Mouse (Mus musculus) activated CD4-positive, CD25-positive, alpha-beta regulatory T cell, adult 4 months (primary cell): ENCODE data around the gene Gm20388. TPM values are rescaled to one million over a fixed set of nuclear protein-coding genes. Genes with fewer than 3 reads are reported as not detected.

Experiments
- ATAC-seq: one replicate; pipeline ENCODE4 v1.8.0; 2017
- polyA plus RNA-seq, 2 experiments: library from polyadenylated mRNA; unstranded; fragments of 100-300 nt; shearing (Covaris generic); gene quantifications; one replicate each; pipeline ENCODE4 v1.2.1; 2017

The Gm20388 gene
- polyA plus RNA-seq, 2 experiments from 2014 or later = 9.9 to 12.3 TPM

DNA sequence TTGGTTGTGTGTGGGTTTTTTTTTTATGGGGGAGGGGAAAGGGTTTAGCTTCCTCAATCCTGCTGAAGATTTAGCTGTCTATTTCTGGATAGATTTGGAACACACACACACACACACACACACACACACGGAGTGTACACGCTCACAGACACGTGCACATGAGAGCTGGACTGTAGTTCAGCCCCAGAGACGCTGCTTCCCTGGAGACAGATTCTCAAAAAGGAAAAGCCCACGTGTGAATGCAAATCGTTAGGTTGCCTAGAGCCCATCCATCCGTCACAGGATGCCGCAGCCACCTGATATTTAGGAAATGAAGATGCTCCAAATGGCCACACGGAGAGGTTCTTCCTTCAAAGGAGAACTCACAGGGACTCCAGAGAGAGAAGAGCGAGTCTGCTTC lies 3969.6 kb downstream of the Gm20388 start:
- no peak for ATAC-seq

DNA sequence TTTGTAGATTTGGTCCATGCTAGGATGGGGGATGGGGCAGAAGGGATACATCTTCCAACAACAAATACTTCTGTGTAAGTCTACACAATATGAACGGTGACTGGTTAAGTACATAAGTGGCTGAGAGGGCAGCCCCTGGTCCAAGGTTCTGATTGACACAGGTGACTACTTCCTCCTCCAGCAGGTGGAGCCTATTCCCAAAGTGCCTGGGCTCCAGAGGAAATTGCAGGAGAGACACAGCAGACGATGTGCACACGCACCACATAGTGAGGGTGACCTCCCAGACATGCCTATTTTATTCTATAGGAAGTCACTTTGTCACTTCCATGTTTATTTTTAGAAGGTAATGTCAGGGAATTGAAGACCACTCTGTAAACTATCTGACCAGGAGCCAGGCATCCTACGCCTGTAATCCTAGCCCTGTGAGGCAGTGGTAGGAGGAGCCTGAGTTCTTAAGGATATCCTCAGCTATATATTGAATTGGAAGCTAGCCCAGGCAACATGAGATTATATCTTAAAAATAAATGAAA lies 3970.2 kb downstream of the Gm20388 start:
- no peak for ATAC-seq

DNA sequence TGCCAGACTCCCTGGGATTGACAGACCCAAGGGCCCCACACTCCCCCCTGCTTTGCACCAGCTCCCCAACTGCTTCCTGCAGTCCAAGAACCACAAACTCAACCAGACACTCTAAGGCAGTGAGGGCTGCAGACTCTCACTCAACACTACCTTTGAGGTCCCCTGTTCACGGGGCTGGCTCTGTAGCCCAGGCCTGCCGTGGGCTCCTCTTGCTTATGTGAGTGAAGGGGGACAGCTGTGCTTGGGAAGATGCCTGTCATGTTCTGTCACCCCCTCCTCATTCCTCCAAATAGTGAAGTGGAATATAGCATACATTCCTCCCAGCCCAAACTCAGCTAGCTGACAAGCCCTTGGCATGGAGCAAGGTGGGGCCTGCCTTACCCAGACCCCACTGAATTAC lies 3971.8 kb downstream of the Gm20388 start:
- no peak for ATAC-seq

DNA sequence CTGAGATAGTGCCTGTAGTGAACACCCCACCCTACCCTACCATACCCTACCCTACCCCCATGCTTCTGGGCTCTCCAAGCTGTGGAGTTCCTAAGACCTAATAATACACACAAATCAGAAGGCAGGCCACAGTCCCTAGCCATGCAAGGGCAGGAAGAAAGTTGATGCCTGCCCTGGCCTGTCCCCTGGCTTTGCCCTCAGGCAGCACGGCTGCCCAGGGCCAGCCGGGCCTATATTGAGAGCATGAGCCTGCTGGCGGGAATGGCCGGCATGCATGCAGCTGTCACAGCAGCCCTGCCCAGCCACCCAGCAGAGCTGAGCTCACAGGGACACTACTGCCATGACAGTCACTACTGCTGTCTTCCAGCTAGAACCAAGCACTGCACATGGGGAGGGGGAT lies 3972.5 kb downstream of the Gm20388 start:
- no peak for ATAC-seq

DNA sequence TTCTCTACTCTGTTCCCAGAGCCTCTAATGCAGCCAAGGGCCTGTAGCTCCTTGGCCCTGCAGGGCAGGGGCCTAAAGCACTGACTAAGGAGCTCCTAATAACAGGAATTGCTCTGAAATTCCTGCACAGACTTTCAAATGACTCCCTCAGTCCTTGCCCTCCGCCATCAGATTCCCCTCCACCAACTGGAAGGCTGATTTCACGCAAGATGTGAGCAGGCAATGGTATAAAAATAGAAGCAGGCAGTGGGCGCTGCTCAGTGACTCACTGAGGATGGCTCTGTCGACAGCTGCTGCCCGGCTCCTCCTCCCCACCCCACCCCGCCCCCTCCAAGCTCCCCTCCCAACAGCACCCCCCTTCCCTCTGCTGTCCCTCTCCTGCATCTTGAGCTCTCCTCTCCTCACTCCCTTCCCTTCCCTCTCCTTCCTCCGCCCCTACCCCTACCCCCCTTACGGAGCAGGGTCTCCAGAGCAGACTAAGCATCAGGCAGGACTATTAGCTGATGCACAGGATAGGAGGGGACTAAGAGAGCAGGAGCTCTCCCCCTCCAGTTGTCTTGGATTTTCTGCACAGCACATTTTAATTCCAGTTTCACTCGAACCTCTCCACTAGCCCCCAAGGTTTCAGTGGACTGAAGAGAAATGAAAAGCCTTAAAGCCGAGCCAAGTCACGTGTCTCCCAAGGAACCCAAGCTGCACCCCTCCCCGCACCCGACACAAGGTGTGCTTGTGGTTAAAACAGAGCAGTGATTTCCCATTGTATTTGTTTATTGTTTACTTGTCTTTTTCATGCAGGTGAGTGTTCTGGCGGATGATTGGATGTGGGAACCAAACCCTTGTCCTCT lies 3974.3 kb downstream of the Gm20388 start:
- no peak for ATAC-seq

DNA sequence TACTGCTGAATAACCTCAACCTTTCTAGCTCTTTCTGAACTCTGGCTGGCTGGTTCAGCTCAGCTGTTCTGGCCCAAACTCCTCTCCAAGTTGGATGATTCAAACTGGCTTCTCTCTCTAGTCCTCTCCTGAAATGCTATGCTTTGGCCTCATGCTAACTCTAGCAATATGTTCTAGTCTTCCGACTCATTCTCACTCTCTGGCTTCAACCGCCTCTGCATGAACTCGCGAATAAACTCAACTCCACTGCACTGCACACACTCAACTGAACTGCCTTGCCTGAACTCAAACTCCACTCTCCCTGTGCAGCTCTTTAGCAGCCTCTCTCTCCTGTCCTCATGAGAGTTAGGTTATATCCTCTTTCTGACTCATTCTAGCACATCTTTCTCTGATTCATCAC lies 3976.5 kb downstream of the Gm20388 start:
- no peak for ATAC-seq

DNA sequence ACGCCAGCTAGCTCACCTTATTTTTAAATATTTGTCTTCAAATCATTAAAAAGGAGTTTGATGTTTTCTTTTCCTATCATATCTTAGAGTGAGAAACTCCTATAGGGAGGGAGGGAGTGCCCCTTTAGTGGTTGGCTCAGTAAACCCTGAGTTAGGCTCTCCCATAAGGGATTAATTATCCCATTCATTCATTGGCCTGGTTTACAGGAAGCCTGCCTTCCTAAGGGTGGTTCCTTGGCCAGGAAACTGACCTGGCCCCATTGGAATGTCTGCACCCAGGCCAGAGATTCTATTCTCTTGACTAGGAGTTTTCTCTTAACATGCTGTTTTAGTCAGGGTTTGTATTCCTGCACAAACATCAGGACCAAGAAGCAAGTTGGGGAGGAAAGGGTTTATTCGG lies 3977.3 kb downstream of the Gm20388 start:
- ATAC-seq = no peak

DNA sequence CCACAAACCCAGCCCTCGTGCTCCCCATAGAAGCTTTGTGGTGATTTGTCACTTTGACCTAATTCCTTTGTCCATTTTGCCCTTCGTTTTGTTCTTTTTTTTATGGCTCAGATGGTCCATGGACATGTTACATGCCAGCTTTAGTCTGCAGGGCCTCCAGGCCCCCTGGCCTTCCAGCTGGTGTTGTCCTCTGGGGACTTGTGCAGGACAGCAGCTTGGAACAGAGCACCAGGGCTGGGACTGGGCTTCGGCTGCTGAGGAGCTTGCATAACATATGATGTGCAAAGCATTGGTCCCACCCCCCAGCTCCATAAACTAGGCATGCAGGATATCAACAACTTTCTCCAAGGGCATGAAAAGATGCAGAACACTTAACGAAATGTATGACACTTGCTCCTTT lies 3979.2 kb downstream of the Gm20388 start:
- ATAC-seq = no peak

DNA sequence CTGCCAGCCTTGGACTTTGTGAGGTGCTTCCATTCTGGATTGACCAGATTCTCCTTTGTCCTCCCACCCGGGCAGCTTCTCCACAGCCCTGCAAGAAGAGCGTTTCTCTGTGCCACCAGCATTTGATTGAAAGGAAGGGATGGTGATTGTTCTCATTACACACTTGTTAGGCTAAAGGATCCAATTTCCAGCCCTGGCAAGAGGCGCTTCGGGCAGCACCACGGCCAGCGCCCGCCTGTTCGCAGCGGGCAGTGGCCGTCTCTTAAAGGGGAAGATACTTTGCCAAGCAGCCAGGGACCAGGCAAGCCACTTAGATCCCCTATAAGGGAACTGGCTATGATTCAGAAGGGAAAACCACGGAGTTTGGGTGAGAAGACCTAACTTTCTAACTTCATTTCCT lies 3980.6 kb downstream of the Gm20388 start:
- no peak for ATAC-seq

DNA sequence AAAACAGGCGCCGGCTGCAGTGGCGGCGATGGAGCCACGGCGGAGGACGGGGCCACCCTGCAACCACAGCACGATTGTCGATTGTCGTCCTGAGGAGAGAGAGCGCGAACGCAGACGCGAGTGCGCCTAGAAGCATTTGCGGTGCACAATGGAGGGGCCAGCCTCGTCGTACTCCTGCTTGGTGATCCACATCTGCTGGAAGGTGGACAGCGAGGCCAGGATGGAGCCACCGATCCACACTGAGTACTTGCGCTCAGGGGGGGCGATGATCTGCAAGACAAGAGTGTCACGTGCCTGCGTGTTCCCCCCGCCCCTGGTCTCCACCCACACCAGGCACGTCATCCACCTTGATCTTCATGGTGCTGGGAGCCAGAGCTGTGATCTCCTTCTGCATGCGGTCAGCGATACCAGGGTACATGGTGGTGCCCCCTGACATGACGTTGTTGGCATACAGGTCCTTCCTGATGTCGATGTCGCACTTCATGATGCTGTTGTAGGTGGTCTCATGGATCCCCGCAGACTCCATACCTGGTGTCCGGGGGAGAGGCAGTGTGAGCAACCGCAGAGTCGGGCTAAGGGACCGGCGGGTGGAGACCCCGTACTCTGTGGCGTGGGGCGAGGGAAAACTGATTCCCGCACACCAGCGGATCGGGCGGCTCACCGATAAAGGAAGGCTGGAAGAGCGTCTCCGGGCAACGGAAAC lies 3981.4 kb downstream of the Gm20388 start:
- no peak for ATAC-seq

DNA sequence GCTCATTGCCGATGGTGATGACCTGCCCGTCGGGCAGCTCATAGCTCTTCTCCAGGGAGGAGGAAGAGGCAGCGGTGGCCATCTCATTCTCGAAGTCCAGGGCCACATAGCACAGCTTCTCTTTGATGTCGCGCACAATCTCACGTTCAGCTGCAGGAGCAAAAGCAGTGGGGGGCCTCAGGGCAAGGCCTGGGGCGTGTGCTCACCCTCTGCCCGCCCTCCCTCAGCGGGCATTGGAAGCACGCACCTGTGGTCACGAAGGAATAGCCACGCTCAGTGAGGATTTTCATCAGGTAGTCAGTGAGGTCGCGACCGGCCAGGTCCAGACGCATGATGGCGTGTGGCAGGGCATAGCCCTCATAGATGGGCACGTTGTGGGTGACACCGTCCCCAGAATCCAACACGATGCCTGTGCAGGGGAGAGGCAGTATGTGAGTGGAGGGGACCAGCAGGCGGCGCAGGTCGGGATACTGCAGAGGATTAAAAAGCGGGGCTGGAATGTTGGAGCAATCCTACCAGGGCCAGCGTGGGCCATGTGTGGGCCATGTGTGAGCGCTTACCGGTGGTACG lies 3982.0 kb downstream of the Gm20388 start:
- no peak for ATAC-seq

DNA sequence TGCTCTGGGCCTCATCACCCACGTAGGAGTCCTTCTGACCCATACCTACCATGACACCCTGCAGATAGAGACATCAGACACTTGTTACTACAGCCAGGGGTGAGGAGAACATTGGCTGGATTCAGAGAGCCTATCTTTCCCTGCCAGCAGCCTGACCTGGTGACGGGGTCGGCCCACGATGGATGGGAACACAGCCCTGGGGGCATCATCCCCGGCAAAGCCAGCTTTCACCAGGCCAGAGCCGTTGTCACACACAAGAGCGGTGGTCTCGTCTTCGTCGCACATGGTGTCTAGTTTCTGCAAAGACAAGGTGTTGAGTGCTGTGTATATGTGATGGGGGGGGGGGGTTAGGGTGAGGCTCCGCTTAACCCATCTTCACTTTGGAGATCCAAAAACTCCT lies 3982.8 kb downstream of the Gm20388 start:
- no peak for ATAC-seq

DNA sequence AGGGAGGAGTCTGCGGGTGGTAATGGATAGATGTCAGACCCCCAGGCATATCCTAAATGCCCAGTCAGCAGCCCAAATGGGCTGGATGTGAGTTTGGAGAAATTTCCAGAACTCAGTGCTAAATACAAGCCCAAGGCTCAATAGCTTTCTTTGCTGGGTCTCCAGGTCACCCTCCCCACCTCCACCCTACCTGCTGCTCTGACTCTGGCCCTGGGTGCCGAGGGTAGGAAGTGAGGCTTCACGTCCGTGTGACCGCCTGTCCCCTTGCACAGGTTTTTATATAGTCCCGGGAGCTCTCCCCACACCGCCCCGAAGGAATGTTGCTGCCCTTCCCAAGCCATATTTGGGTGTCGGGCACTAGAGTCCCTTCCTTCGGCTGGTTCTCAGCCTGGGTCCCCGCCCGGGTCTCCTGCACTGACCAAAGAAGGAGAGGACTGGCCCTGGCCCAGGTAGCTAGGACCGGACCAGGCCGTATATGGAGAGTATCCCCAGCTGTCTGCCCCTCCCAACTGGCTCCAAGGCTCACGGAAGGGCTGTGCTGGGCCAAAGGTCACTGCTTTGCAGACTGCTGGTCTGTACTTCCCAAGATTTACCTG lies 3984.0 kb downstream of the Gm20388 start, which contains the start of gene Acta1:
TSS of gene Acta1 (minus strand) at position 250 of the 596 bp plus-strand sequence.
- no peak for ATAC-seq

DNA sequence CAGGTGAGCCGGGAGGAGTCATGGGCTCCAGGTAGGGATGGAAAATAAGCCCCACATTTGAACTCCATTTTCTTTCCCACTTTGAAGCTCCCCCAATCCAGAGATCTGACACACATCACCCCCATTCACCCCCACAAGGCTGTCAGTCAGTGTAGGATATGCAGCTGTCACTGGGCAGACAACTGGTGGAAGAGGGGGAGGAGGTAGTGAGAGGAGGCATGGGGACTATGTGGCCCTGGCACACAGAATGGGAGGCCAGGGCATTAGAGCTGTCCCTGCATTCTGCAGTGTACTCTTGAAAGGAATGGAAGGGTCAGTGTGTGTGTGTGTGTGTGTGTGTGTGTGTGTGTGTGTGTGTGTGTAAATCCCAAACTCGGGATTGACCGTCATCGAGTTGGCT lies 3984.6 kb downstream of the Gm20388 start:
- ATAC-seq = no peak

DNA sequence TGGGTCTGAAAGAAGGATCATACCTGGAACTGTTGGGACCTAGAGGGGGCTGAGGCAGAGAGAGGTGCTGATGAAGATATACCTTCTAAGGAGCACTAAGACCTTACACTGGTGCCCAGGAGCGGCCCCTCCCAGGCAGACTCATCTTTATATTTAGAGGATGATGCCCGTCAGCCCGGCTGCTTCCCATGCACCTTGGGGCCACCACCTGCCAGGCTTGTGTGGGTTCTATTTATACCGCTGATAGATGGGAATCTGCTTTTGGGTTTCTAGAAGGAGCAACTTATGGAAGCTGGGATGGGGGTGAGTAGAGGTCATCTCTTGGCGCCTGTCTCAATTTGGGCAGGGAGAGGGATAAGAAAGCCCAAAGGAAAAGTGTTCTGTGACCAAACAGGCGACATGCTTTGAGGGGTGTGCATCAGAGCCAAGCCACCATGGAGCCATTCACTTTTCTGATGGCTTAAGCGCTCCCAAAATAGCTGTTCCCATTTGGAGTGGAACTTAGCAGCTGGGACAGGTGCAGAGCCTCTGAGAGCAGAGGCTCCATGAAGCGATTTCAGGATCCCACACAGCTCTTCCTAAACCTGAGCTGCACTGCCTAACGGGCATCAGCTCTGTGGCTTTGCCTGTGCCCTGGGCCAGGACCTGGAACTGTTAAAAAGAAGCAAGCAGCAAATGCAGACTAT lies 3985.2 kb downstream of the Gm20388 start:
- no peak for ATAC-seq

DNA sequence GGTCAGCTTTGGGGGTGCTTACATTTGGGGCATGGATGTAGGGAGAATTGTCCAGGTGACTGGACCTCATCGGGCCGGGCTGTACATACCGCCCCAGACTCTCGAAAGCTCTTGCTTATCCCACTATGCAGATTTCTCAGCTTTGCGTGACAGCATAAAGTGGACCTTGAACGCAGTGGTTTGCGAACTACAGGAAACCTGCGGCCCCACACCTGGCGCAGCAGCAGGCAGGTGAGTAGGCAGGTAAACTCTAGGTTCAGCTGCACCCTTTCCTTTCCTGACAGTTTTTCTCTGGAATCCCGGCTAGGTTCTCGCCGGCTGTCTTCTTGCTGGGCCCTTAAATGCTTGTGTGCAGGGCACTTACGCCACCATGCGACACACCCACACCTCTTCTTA lies 3985.7 kb downstream of the Gm20388 start:
- ATAC-seq = no peak

DNA sequence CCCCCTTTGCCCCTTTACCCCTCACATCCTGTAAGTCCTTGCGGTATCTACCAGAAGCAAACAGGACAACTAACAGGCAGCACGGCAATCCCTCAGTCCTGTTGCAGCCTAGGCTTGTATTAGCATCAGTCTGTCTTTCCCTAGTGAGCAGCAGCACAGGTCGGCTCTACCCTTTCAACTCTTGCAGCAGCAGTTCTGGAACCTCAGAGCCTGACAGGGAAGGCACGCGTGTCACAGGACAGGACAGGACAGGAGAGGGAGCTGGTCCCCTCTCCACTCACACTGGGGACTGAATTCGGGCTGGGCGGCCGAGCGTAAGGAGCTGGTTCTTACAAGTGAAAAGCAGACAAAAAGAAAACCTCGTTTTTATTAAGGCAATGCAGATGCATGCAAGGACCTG lies 3986.1 kb downstream of the Gm20388 start:
- ATAC-seq = no peak

DNA sequence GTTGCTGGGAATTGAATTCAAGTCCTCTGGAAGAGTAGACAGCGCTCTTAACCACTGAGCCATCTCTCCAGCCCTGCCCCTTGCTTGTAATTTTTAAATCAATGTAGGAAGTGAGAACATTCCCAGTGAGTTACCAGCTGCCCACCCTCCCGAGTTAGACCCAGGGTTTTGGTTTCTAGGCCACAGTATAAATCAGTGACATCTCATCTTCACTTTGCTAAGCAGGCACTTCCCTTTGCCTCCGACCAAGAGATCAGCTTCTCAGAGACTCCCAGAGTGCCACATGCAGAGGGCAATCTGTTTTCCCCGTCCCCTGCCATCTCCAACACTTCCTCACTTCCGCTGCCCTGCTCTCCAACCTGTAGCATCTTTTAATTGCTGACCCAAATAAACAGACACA lies 3987.9 kb downstream of the Gm20388 start:
- no peak for ATAC-seq

DNA sequence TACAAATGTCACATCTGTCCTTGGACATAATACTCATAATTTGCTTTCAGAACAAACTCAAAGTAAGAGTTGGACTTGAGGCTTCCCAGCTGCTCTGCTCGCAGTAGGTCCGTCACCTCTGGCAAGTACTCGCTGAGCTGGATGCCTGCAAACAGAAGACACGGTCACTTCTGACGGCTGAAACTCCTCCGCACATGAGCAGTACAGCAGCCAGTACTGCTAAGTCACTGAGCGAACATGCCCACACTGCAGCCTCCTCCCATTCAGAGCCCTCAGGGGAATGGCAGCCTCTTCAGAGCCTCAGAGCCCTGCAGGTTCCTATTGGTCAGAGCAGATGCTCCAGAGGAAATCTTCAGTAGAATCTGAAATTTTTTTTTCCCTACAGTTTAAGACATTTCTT lies 3988.7 kb downstream of the Gm20388 start:
- no peak for ATAC-seq

DNA sequence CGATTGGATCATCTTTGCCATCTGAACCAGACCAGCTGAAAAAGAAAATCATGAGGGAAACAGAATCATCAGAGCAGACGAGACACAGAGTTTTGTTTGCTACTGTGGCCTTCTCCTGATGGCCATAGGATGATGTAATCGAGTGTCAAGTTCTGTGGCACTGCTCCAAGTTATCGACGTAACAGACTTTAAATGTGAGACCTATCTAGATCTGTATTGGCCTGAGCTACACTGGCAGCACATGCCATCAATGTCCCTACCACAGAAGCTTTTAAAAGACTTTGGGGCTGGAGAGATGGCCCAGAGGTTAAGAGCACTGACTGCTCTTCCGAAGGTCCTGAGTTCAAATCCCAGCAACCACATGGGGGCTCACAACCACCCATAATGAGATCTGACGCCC lies 3992.0 kb downstream of the Gm20388 start:
- no peak for ATAC-seq

DNA sequence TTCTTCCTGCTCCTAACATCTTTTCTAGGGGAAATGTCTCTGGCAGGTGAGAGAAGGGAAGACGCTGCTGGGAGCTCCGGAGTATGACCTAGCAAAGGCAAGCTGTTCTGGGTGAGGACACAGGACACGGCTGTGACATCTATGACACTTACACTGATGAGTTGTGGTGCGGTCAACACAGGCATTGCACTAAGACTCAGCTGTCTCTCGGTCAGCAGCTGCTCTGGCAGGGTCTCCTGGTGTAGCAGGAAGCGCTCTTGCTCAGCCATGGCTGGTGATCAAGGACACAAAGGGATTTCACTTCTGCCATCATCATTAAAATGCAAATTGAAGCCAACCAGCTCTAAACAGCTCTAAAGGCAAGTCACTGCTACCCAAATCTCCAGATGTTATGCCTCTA lies 3997.0 kb downstream of the Gm20388 start:
- ATAC-seq = no peak

DNA sequence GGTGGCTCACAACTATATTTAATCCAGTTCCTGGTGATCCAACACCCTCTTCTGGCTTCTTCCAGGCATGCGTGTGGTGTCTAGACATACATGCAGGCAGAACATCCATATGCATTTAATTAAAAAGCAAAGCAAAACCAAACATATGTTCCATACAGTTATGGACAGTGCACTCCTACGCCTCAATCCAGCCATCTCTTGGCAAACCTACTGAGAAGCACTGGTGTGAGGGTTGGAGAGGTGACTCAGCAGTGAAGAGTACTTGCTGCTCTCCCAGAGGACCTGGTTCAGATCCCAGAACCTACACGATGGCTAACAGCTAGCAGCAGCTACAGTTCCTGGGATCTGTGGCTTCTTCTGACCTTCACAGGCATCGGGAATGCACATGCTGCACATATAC lies 4001.6 kb downstream of the Gm20388 start:
- no peak for ATAC-seq

DNA sequence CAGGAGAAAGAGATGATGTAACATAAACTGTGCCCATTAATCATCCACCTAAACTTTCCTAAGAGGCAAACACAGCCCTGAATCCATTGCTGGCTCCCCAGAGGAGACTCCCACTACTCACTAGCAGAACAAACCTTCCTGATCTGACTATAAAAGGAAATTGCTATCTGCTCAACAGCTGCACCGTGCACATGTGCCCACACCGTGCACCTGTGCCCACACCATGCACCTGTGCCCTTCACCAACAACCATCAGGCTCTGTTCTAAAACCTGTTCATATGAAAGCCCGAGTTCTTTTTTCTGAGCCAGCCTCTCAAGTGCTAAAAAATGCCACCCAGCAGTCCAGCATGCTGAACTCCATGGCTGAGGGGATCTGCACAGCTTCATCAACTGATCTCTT lies 4004.0 kb downstream of the Gm20388 start:
- ATAC-seq = no peak
